Mouse (Mus musculus): ENCODE measurements around the gene Metrnl.

GRCm38 (mm10) chr11:121679581-121679980, 21.8 kb upstream of the Metrnl start:
- TF ChIP-seq CTCF (conservative IDR thresholded peaks at IDR 0.05 in 1 of 2, IDR thresholded peaks at IDR 0.05 in 1 of 2; ENCODE audit: low read depth in 2 of 2, low read length in 2 of 2) (no peak), MAX (IDR thresholded peaks at IDR 0.05; ENCODE audit: low read length) (no peak), ZMIZ1 (IDR thresholded peaks at IDR 0.05; ENCODE audit: low read depth, low read length) (no peak)
